Mouse (Mus musculus): ENCODE results near the gene Olfr763.

DNA sequence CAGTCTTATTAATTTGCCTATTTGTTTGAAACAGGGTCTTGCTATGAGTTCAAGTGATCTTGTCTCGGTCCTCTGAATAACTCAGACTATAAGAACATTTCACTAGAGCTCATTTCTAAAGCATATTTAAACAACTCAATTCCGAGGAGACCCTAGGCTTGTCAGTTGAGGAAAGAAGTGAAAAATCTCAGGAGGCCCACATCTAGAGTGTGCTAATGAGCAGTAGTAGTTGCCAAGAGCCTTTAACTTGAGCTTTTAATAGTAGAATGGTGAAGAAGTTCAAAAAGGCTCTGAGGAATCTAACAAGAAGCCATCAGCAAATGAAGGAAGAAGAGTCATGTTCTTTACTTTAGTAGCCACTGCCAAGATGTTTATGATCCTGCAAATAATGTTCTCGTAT lies 29.2 kb downstream of the Olfr763 start, which contains the start of gene Olfr764-ps1:
- TF ChIP-seq CTCF (IDR thresholded peaks at IDR 0.05; ENCODE audit: low read depth), result no peak
- TF ChIP-seq EP300 (IDR thresholded peaks at IDR 0.05; ENCODE audit: low read depth), result no peak

Data from heart, postnatal 0 days (tissue).